Mouse (Mus musculus) gastrocnemius, adult 8-10 months (tissue): ENCODE measurements around the gene Kcnk5. TPM values are rescaled to one million over a fixed set of nuclear protein-coding genes. Genes with fewer than 3 reads are reported as not detected.

Experiments used
- DNase-seq, 2 experiments: peaks; one replicate each; pipeline ENCODE4 v3.0.0; 2022; ENCODE audit warnings: low spot score in 2 of 2
- total RNA-seq, 4 experiments: library from RNA; stranded (reverse); gene quantifications; 2 replicates each; pipeline ENCODE4 v1.2.4; 2022

Gene Kcnk5
- total RNA-seq, 4 experiments from 2014 or later = 0.36 to 1.1 (median 0.61) TPM

DNA sequence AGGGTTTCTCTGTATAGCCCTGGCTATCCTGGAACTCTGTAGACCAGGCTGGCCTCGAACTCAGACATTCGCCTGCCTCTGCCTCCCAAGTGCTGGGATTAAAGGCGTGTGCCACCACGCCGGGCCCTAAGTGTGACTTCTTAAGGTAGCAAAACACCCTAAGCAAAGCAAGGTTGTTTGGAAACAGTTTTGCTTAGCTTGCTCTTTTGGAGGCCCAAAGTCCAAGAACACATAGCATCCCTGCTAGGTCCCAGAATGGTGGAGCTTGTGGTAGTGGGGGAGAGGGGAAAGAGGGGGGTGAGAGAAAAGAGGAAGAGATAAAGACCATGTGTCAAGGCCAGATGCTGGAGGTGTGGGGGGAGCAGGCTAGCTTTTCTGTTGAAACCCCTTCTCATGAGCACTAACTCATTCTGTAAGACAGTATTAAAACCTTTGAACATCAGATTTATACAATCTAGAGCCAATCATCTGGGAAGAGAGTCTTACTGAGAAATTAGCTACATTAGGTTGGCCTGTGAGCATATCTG lies 21.1 kb upstream of the Kcnk5 start:
- DNase-seq = no peak

- no peak for DNase-seq
These were observed 19.6 kb upstream of the Kcnk5 start for GRCm38 (mm10) chr14:20201066-20201683.

DNA sequence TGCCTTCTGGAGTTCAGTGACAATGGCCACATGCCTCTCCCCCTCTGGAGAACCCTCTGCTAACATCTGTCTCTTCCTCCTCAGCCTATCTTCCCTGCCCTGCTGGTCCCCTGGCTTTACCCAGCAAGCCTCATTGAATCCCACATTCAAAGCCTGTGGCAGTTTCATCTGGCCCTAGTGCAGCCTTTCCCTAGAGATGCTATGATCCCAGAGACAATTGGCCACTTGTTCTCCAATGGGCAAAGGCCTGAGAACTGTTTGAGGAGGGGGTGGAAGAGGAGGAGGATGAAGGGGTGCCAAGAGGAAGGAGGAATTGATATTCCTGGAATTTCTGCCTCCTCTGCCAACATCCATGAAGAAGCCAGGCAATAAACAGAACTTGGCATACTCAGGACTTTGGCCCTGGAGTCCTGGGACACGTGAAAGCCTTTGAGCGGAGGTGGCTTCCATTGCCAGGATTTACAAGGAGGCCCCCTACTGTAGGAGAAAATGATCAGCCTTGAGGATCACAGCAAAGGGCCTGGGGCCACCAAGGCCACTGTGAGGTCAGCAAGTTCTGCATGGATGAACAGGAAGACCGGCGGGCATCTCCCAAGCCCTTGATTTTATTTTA lies 11.6 kb upstream of the Kcnk5 start:
- DNase-seq = no peak

- no peak for DNase-seq
These were observed 9.6 kb upstream of the Kcnk5 start for GRCm38 (mm10) chr14:20191136-20191735.

DNA sequence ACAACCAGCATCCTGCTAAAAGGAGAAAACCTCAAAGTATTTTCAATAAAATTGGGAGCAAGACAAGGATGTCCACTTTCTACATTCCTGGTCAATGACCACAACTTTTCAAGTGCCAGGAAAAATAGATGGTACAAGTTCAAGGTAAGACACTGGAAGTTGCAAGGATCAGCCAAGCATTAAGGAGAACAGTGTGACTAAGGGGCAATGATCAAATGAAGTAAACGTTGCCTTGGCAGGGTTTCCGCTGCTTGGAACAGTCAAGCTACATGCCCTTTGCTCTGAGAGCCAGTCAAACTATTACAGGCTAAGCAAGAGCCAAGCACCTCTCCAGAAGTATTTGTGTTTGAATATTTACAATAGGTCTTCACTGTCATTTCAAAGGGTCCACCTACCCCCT lies 8.1 kb upstream of the Kcnk5 start:
- DNase-seq = no peak

DNA sequence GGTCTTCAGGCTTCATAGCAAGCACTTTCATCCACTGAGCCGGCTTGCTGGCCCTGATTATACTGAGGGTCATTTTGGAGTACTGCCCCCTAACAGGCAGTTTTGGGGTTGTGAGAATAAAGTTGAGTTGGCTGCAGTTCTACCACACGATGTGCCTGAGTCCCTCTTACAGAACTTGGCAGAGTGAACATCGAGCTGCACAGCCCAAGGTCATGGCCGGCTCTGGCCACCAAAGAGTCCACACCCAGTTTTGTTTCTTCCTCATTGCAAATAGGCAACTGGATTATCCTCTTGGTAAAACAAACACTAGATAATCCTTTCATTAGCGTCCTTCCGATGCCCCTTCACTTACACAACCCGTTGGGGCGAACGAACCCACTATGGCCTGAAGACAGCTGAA lies 3.8 kb upstream of the Kcnk5 start:
- no peak for DNase-seq

DNA sequence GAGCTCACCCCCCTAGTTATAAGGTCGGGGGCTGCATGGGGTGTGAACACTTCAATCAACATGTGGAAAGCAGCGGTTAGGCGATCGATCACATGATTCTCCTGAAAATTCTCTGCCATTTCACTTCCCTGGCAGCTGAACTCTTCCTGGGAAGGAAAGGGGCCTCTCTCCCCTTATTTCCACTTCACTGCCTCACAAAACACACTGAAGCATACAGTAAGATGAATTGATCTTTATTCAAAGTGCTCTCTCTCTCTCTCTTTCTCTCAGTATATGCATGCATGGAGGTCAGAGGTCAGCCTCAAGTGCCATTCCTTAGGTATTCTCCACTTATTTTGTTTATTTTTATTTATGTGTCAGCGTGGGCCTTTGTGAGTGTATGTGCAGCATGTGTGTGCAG lies 2.1 kb upstream of the Kcnk5 start:
- DNase-seq = no peak

GRCm38 (mm10) chr14:20182596-20182995 lies 987 bp upstream of the Kcnk5 start:
- no peak for DNase-seq

- no peak for DNase-seq
These were observed 852 bp downstream of the Kcnk5 start for GRCm38 (mm10) chr14:20180751-20181162.

GRCm38 (mm10) chr14:20180304-20180703 lies 1.3 kb downstream of the Kcnk5 start:
- DNase-seq = no peak

DNA sequence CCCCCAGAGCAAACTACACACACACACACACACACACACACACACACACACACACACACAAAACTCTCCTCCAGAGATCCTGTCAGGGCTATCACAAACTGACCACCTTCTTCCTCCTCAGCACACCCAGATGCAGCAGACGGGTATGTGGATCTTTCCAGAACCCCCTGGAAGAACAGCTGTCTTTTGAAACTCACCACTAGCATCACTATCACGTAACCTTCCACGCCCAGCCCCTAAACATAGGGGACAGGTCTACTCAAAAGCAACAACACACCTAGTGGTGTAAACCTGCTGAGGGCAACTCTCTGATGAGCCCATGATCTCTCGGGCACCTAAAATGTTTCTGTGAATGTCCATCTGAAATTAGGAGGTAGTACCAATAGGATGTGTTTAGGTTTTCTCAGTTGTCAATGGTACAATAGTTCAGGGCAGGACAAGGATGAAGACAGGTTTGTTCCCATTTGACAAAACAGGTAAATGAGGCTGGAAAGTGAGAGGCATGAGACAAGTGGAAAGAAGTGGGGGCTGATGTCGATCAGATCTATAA lies 1.8 kb downstream of the Kcnk5 start:
- no peak for DNase-seq

- no peak for DNase-seq
These were observed 2.5 kb downstream of the Kcnk5 start for GRCm38 (mm10) chr14:20179080-20179479.

DNA sequence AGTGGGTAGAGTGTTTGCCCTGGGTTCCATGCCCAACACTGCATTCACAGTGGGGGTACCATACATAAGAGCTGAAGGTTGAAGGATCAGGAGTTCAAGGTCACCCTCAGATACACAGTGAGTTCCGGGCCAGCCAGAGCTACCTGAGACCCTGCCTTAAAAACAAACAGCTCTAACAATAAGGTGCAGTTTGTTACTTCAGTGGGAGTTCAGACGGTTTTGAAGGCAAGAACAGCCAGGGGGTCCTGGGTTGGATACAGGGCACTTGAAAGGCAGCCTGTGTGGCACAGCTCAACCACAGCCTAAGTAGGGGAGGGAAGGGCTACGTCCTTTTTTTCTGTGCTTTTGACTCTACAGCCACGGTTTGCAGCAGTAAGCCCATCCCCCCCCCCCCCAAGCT lies 3.0 kb downstream of the Kcnk5 start:
- no peak for DNase-seq

DNA sequence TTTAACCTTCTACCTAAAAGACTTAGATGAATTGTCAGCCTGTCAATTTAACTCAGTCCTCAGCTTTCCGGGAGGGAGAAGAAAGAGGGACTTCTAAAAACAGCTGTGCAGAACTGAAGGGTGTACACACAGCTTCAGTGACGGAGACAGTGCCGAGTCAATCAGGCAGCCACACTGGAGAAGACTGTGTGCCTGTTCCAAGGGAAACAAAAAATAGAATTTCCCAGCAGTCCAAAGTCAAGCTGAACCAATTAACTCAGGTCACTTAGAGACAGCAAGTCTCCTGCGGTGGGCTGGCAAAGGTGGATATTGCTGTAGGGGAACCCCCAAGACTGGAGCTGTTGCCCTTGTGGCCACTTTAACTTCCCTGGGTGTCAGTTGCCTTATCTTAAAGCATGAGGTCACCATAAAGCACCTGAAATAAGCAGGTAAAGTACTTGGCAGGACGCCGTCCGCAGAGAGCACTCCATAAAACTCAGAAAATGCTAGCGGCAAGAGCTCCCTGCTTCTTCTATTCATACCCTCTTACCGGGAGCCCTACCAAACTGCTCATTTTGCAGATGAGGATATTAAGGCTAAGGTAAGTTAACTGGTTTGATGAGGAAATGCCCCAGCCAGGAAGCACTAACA lies 4.0 kb downstream of the Kcnk5 start:
- no peak for DNase-seq

GRCm38 (mm10) chr14:20175705-20176104 lies 5.9 kb downstream of the Kcnk5 start:
- no peak for DNase-seq

DNA sequence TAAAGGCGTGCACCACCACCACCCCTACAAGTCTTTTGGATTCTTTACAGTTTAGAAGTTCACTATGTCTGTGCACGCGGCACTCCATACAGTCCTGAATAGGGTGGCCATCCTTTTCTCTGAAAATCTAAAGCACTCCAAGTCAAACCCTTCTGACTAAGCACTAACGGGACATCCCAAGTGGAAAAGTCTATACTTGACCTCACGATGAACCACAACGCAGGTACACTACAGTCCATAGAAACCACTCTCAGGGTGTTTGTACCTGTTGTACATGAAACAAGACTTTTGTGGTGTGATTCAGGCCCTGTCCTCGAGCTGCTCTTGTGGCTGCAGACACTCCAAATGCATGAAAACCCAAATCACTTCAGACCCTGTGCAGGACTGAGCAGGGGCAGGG lies 6.5 kb downstream of the Kcnk5 start:
- no peak for DNase-seq

GRCm38 (mm10) chr14:20174696-20175095 lies 6.9 kb downstream of the Kcnk5 start:
- DNase-seq = no peak

DNA sequence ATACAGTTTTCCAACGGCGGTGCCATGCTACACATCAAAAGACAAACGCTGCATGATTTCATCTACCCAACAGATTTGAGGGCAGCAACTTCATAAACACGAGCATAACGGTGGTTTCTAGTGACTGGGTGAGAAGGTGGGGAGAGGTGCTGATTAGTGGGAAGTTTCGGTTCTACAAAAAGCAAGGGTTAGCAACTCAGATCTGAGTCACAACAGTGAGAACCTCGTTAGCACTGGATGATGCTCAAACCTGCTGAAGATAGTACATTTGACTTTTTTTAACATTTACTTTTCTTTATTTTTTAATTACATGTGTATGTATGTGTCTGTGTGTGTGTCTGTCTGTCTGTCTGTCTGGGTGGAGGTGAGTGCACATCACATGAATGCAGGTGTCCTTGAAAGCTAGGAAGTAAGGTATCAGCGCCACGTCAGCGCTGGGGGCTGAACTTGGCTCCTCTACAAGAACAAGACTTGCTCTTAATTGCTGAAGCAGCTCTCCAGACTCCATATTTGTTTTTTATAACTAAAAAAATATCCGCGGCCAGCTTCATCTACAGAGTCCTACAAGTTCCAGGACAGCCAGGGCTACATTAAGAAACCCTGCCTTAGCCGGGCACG lies 7.6 kb downstream of the Kcnk5 start:
- DNase-seq = no peak

DNA sequence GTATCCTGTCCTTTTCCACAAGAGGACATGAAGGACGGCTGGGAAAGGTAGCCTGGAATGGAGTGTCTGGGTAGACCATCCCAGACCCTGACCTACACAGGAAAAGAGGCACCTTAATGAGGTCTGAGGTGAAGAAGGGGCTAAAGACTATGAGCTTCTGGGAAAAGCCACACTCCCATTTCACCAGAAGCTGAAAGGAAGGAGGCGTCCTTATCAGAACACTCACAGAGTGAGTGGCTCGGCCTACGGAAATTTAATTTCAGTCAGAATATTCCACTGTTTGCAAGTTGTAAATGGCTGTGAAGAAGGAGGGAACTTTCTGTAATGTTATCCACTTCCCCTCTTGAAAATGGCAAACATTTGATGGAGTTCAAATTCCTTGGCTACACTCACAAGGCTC lies 8.7 kb downstream of the Kcnk5 start:
- no peak for DNase-seq

DNA sequence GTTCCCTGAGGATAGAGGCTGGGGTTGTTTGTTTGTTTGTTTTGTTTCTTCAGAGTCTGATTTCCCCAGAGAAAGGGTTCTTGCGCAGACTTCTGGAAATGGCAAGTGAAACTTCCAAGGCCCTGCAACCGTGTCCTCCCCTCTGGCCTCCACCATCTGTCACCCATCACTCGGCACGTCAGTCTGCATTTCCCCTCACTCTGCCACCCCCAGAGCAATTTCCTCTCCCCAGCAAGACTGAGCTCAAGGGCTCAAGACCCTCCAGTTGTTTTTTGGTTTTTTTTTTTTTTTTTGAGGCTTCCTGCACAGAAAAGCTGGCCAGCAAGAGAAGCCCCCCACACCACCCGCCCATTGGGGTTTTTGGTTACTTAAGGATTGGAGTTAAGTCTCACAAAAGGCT lies 9.1 kb downstream of the Kcnk5 start:
- no peak for DNase-seq

GRCm38 (mm10) chr14:20171840-20172239 lies 9.8 kb downstream of the Kcnk5 start:
- no peak for DNase-seq

- DNase-seq = no peak
These were observed 12.4 kb downstream of the Kcnk5 start for GRCm38 (mm10) chr14:20169251-20169650.
